Mouse (Mus musculus): ENCODE results near the gene Tbc1d9.

DNA sequence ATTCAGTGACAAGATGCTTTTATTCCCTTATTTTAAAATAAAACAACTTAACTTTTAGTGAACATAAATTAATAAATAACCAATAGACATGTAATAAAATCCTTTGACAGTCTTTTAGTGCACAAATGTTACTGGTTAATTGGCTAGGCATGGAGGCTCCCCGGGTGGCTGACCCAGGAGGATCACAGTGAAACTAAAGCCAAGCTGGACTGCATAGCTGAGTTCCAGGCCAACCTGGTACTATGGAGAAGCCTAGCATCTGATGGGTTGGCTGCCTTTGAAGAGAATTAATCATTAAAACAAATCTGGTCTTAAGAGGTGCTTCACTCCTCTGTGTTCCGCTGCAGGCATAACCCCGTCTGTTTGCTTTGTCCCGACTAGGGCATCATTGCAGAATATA, 67.9 kb downstream of the Tbc1d9 start:
- no peak for TF ChIP-seq CTCF (IDR thresholded peaks at IDR 0.05; ENCODE audit: low read depth)
- TF ChIP-seq EP300 (IDR thresholded peaks at IDR 0.05; ENCODE audit: low read depth): no peak

Measured in heart, postnatal 0 days (tissue).